In the genomic region with DNA sequence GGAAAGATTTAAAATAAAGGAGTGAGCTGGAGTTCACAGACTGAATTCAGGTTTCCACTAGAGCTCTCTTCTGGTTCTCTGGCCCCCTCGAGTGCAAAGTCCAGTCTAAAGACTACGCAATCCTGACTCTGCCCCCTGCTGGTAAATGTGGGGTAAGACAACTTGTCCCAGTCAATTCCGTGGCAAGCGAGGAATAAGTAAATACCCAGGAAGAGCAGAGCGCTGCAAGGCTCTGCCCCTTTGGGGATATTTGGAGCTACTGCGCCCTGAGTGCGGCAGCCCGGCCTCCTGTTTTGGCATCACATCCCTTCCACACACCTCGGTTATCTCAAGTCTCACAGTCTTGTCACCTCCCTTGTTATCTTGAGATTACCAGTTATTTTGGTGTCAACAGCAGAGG, we compare ENCODE assay signal across 10 mouse cellular contexts. TPM values are rescaled to one million over a fixed set of nuclear protein-coding genes. Genes with fewer than 3 reads are reported as not detected.
DNase-seq lines count a peak whose midpoint lies in the region; ATAC-seq lines count a peak whose summit lies in the region.
"Had no signal": no experiment of that assay in that cellular context is flagged by ENCODE, and none has a peak within 500 bp of the region (broad histone marks: within the 10 kb centered on the region; RNA-seq: fewer than 3 reads in every experiment).

No protein-coding gene starts in this region.

- H3K9ac ChIP-seq in heart, embryonic 12.5 days: no peak overlapping the region; the same call in 1 of the 2 replicates
- H3K9ac ChIP-seq: embryonic facial prominence, embryonic 12.5 days had no signal

- H3K4me2 ChIP-seq in heart, embryonic 12.5 days: peak overlapping the region; percentile 15; the same call in 1 of the 2 replicates
- H3K4me2 ChIP-seq: embryonic facial prominence, embryonic 12.5 days had no signal

- no peak overlapping the region for H3K4me3 ChIP-seq in heart, embryonic 12.5 days
- H3K4me3 ChIP-seq: embryonic facial prominence, embryonic 12.5 days had no signal

- H3K27ac ChIP-seq in heart, embryonic 12.5 days (ENCODE audit: poor library complexity, severe bottlenecking): no peak overlapping the region
- H3K27ac ChIP-seq: embryonic facial prominence, embryonic 12.5 days; macrophage had no signal

- H3K36me3 ChIP-seq in heart, embryonic 12.5 days: no peaks in the 10 kb centered on the region
- H3K36me3 ChIP-seq: embryonic facial prominence, embryonic 12.5 days had no signal

- WGBS in heart, embryonic 12.5 days: 4% methylated on average over 9 of the region's 9 CpGs

- intact Hi-C loops in heart, postnatal 25 days (cut with DNase I): loop anchor here (5.0 to 10.0 kb wide), 2 partner anchors 167 to 289 kb away; no protein-coding TSS in a partner anchor

- ATAC-seq in heart, embryonic 12.5 days (ENCODE audit: insufficient number of reproducible peaks, low FRiP score): no peak

- H3K27me3 ChIP-seq in heart, embryonic 12.5 days (replicated peaks): peaks cover 13% of the 10 kb centered on the region

- DNase-seq in heart, postnatal 25 days (ENCODE audit: low spot score): no peak
- DNase-seq in CD4-positive helper T cell, adult 2 months (ENCODE audit: low read depth, low spot score): peak; percentile 29
- DNase-seq in brain, adult 2 months (ENCODE audit: low read depth, low spot score): peak; percentile 60
- DNase-seq in heart, postnatal 4 days: peak; percentile 18
- peak; percentile 76 for DNase-seq in mesoderm, embryonic 11.5 days (ENCODE audit: low read depth, low spot score)
- no peak for DNase-seq in spleen, postnatal 14 days (ENCODE audit: low spot score in 2 of 2)
- DNase-seq in gastrocnemius, postnatal 25 days: no peak

- H3K9me3 ChIP-seq in heart, embryonic 12.5 days (replicated peaks): no peaks in the 10 kb centered on the region
- H3K9me3 ChIP-seq: embryonic facial prominence, embryonic 12.5 days had no signal

- H3K4me1 ChIP-seq in heart, embryonic 12.5 days (replicated peaks): 0 out of 2 replicates have a peak, but pooled peaks cover 4% of the 10 kb centered on the region
- H3K4me1 ChIP-seq: embryonic facial prominence, embryonic 12.5 days had no signal

RNA-seq across cellular contexts. Expression of gene Sln, which starts 24.6 kb away (rescaled TPM):
- polyA plus RNA-seq in heart, embryonic 12.5 days (2016; fragmentation: Nextera tagmentation; extraction: Ambion mirVana): 9.4 and 13.7 TPM in 2 replicates
- 10 to 100 TPM; 76.0 to 99.3 TPM for total RNA-seq in heart, postnatal 25 days (2021)
- 10 to 100 TPM; 49.4 to 50.8 TPM for total RNA-seq in heart, postnatal 4 days (2021)
- 1 to 10 TPM in 1 of 2 experiments, under 1 TPM in 1; 0.40 to 1.8 TPM for total RNA-seq in gastrocnemius, postnatal 25 days (2021)
- polyA plus RNA-seq: macrophage had no signal

RNA-seq across cellular contexts. Expression of gene Slc35f2, which starts 54.0 kb away (rescaled TPM):
- 0.63 and 0.74 TPM in 2 replicates for polyA plus RNA-seq in heart, embryonic 12.5 days (2016; fragmentation: Nextera tagmentation; extraction: Ambion mirVana)
- under 1 TPM in 1 of 2 experiments, not detected in 1; 0.10 TPM for total RNA-seq in heart, postnatal 25 days (2021)
- total RNA-seq in heart, postnatal 4 days (2021): under 1 TPM; 0.16 to 0.17 TPM
- not detected for total RNA-seq in gastrocnemius, postnatal 25 days (2021)
- polyA plus RNA-seq: macrophage had no signal

Comparison
In these comparisons a context has a peak if more than half of its experiments do, and no peak if none do; other contexts are left out.
1. DNase-seq: peak in CD4-positive helper T cell, adult 2 months (single experiment), brain, adult 2 months (single experiment), heart, postnatal 4 days (single experiment) and mesoderm, embryonic 11.5 days (single experiment); none in heart, postnatal 25 days (single experiment), spleen, postnatal 14 days (0 of 2) and gastrocnemius, postnatal 25 days (single experiment).
2. RNA of gene Sln, which starts 24.6 kb away (total RNA-seq): 76.0 to 99.3 TPM in heart, postnatal 25 days and 49.4 to 50.8 TPM in heart, postnatal 4 days; 0.40 to 1.8 TPM in gastrocnemius, postnatal 25 days; every median in the first group is over 10 times any median in the second.